7 mouse cellular contexts compared by ENCODE assay signal in genomic region chr12:54656039-54656395, GRCm38 (mm10). TPM values are rescaled to one million over a fixed set of nuclear protein-coding genes. Genes with fewer than 3 reads are reported as not detected.
A peak's percentile ranks its signal among the peaks of the same experiment; 100 is the strongest.
DNase-seq lines count a peak whose midpoint lies in the region; ATAC-seq and TF ChIP-seq lines count a peak whose summit lies in the region.

No protein-coding gene starts in this region.

- H3K27ac ChIP-seq in lung, embryonic 16.5 days (ENCODE audit: low read length) = peak overlapping the region; percentile 67
- H3K27ac ChIP-seq in cortical plate, adult 2 months (ENCODE audit: insufficient read depth, low read length) = peak overlapping the region; percentile 44; the same call in 1 of the 2 replicates
- peak overlapping the region; percentile 86 for H3K27ac ChIP-seq in hindbrain, embryonic 12.5 days
- peak overlapping the region; percentile 78 for H3K27ac ChIP-seq in midbrain, embryonic 12.5 days (replicated peaks)

- no peak for TF ChIP-seq POLR2A in cortical plate, adult 2 months (IDR thresholded peaks at IDR 0.05; ENCODE audit: extremely low read depth, insufficient read depth, low read length)

- WGBS in lung, embryonic 16.5 days = under 1% methylated on average over 21 of the region's 22 CpGs
- under 1% methylated on average over 22 of the region's 22 CpGs for WGBS in hindbrain, embryonic 12.5 days
- under 1% methylated on average over 22 of the region's 22 CpGs for WGBS in midbrain, embryonic 12.5 days

- H3K9ac ChIP-seq in lung, embryonic 16.5 days (ENCODE audit: low read length) = peak overlapping the region; percentile 87
- peak overlapping the region; percentile 77 for H3K9ac ChIP-seq in hindbrain, embryonic 12.5 days
- peak overlapping the region; percentile 85 for H3K9ac ChIP-seq in midbrain, embryonic 12.5 days (replicated peaks)

- no peak for ATAC-seq in lung, embryonic 16.5 days (ENCODE audit: low read depth)
- ATAC-seq in hindbrain, embryonic 12.5 days (ENCODE audit: low FRiP score) = no peak; the same call in 1 of the 2 replicates
- ATAC-seq in midbrain, embryonic 12.5 days (ENCODE audit: low FRiP score, low read depth) = peak; percentile 39; the same call in 1 of the 2 replicates

- no peak for TF ChIP-seq CTCF in cortical plate, adult 2 months (IDR thresholded peaks at IDR 0.05; ENCODE audit: extremely low read depth, insufficient read depth, low read length)

- H3K4me1 ChIP-seq in lung, embryonic 16.5 days (replicated peaks; ENCODE audit: control insufficient read depth, insufficient read depth, low read length) = peaks cover 25% of the 10 kb centered on the region
- peaks cover 4% of the 10 kb centered on the region; the same call in 1 of the 2 replicates for H3K4me1 ChIP-seq in cortical plate, adult 2 months (ENCODE audit: control insufficient read depth, insufficient read depth, low read length)
- peaks cover 27% of the 10 kb centered on the region for H3K4me1 ChIP-seq in hindbrain, embryonic 12.5 days
- H3K4me1 ChIP-seq in midbrain, embryonic 12.5 days = peaks cover 22% of the 10 kb centered on the region

- H3K4me2 ChIP-seq in lung, embryonic 16.5 days (ENCODE audit: low read depth, low read length) = peak overlapping the region; percentile 94
- peak overlapping the region; percentile 76 for H3K4me2 ChIP-seq in hindbrain, embryonic 12.5 days (replicated peaks)
- peak overlapping the region; percentile 76 for H3K4me2 ChIP-seq in midbrain, embryonic 12.5 days (replicated peaks)

- H3K9me3 ChIP-seq in lung, embryonic 16.5 days (ENCODE audit: control insufficient read depth, low read length) = no peaks in the 10 kb centered on the region
- no peaks in the 10 kb centered on the region for H3K9me3 ChIP-seq in hindbrain, embryonic 12.5 days (replicated peaks)
- H3K9me3 ChIP-seq in midbrain, embryonic 12.5 days = no peaks in the 10 kb centered on the region

- DNase-seq in lung, postnatal 4 days = no peak
- no peak for DNase-seq in layer of hippocampus, adult 11-12 months (ENCODE audit: low spot score)
- DNase-seq in B cell, adult 2 months = no peak

- H3K27me3 ChIP-seq in lung, embryonic 16.5 days (ENCODE audit: control insufficient read depth, insufficient read depth, low read depth, low read length) = no peaks in the 10 kb centered on the region
- H3K27me3 ChIP-seq in hindbrain, embryonic 12.5 days = no peaks in the 10 kb centered on the region
- no peaks in the 10 kb centered on the region for H3K27me3 ChIP-seq in midbrain, embryonic 12.5 days

- no peaks in the 10 kb centered on the region for H3K36me3 ChIP-seq in lung, embryonic 16.5 days (ENCODE audit: control insufficient read depth, insufficient read depth, low read length)
- H3K36me3 ChIP-seq in hindbrain, embryonic 12.5 days = no peaks in the 10 kb centered on the region
- no peaks in the 10 kb centered on the region for H3K36me3 ChIP-seq in midbrain, embryonic 12.5 days

- peak overlapping the region; percentile 82 for H3K4me3 ChIP-seq in lung, embryonic 16.5 days (ENCODE audit: low read length)
- H3K4me3 ChIP-seq in cortical plate, adult 2 months (ENCODE audit: insufficient read depth, low read length) = peak overlapping the region; percentile 94
- peak overlapping the region; percentile 68 for H3K4me3 ChIP-seq in hindbrain, embryonic 12.5 days
- peak overlapping the region; percentile 73 for H3K4me3 ChIP-seq in midbrain, embryonic 12.5 days

RNA-seq across cellular contexts. Expression of gene Sptssa, which starts 0.4 kb away (rescaled TPM):
- polyA plus RNA-seq in lung, embryonic 16.5 days (2015; fragmentation: Nextera tagmentation; extraction: Ambion mirVana) = 198 and 203 TPM in 2 replicates
- polyA plus RNA-seq in cortical plate, adult 2 months (2012; rRNA removed) = 49.9 and 52.8 TPM in 2 replicates
- 166 and 176 TPM in 2 replicates for polyA plus RNA-seq in hindbrain, embryonic 12.5 days (2016; fragmentation: Nextera tagmentation; extraction: Ambion mirVana)
- polyA plus RNA-seq in midbrain, embryonic 12.5 days (2016; fragmentation: Nextera tagmentation; extraction: Ambion mirVana) = 165 and 176 TPM in 2 replicates

RNA-seq across cellular contexts. Expression of gene Eapp, which starts 39.7 kb away (rescaled TPM):
- polyA plus RNA-seq in lung, embryonic 16.5 days (2015; fragmentation: Nextera tagmentation; extraction: Ambion mirVana) = 61.8 and 62.7 TPM in 2 replicates
- polyA plus RNA-seq in cortical plate, adult 2 months (2012; rRNA removed) = 25.9 and 27.0 TPM in 2 replicates
- polyA plus RNA-seq in hindbrain, embryonic 12.5 days (2016; fragmentation: Nextera tagmentation; extraction: Ambion mirVana) = 79.8 and 85.3 TPM in 2 replicates
- 71.5 and 78.5 TPM in 2 replicates for polyA plus RNA-seq in midbrain, embryonic 12.5 days (2016; fragmentation: Nextera tagmentation; extraction: Ambion mirVana)
